In genomic region chr14:90406350-90406749, GRCm38 (mm10) we compare ENCODE assay signal across 20 mouse cellular contexts.
DNase-seq lines count a peak whose midpoint lies in the region; ATAC-seq and TF ChIP-seq lines count a peak whose summit lies in the region.
"Had no signal": no experiment of that assay in that cellular context is flagged by ENCODE, and none has a peak within 500 bp of the region (broad histone marks: within the 10 kb centered on the region; RNA-seq: fewer than 3 reads in every experiment).

No protein-coding gene starts in this region.

- H3K27me3 ChIP-seq in forebrain, embryonic 14.5 days (replicated peaks; ENCODE audit: control insufficient read depth, insufficient read depth, low read length) = no peaks in the 10 kb centered on the region
- no peaks in the 10 kb centered on the region for H3K27me3 ChIP-seq in forebrain, embryonic 13.5 days
- H3K27me3 ChIP-seq in midbrain, embryonic 14.5 days (ENCODE audit: control insufficient read depth, insufficient read depth, low read length) = no peaks in the 10 kb centered on the region
- no peaks in the 10 kb centered on the region for H3K27me3 ChIP-seq in midbrain, embryonic 11.5 days (ENCODE audit: control insufficient read depth, insufficient read depth, low read length)
- no peaks in the 10 kb centered on the region for H3K27me3 ChIP-seq in intestine, embryonic 15.5 days (replicated peaks)
- no peaks in the 10 kb centered on the region for H3K27me3 ChIP-seq in intestine, postnatal 0 days (replicated peaks; ENCODE audit: control insufficient read depth, insufficient read depth, low read length)
- H3K27me3 ChIP-seq in liver, embryonic 11.5 days (replicated peaks; ENCODE audit: control insufficient read depth, insufficient read depth, low read length) = no peaks in the 10 kb centered on the region
- H3K27me3 ChIP-seq: embryonic facial prominence, embryonic 12.5 days; forebrain, embryonic 15.5 days had no signal

- DNase-seq in forebrain, embryonic 14.5 days (ENCODE audit: low spot score) = peak; percentile 7
- DNase-seq in midbrain, embryonic 14.5 days = peak; percentile 38
- DNase-seq in midbrain, embryonic 11.5 days (ENCODE audit: low spot score, missing footprints) = no peak
- DNase-seq in liver, embryonic 11.5 days (ENCODE audit: low spot score) = no peak
- no peak for DNase-seq in gastrocnemius, postnatal 36 days
- DNase-seq: adrenal gland, adult 2 months; adrenal gland, postnatal 10 days; adrenal gland, postnatal 25 days; cerebellum, adult 11-12 months; cerebellum, adult 2 months; cerebellum, adult 9-10 months; cerebellum, postnatal 10 days; cerebellum, postnatal 25 days; forebrain, postnatal 0 days had no signal

- H3K36me3 ChIP-seq in forebrain, embryonic 14.5 days (ENCODE audit: control insufficient read depth, insufficient read depth, low read length) = no peaks in the 10 kb centered on the region
- H3K36me3 ChIP-seq in forebrain, embryonic 13.5 days (ENCODE audit: poor library complexity, severe bottlenecking) = no peaks in the 10 kb centered on the region
- no peaks in the 10 kb centered on the region for H3K36me3 ChIP-seq in midbrain, embryonic 14.5 days (ENCODE audit: control insufficient read depth, insufficient read depth, low read length)
- no peaks in the 10 kb centered on the region for H3K36me3 ChIP-seq in midbrain, embryonic 11.5 days (ENCODE audit: control insufficient read depth, insufficient read depth, low read length)
- H3K36me3 ChIP-seq in intestine, embryonic 15.5 days = no peaks in the 10 kb centered on the region
- no peaks in the 10 kb centered on the region for H3K36me3 ChIP-seq in intestine, postnatal 0 days (ENCODE audit: control insufficient read depth, insufficient read depth)
- no peaks in the 10 kb centered on the region for H3K36me3 ChIP-seq in liver, embryonic 11.5 days (ENCODE audit: control insufficient read depth, insufficient read depth, low read length)
- H3K36me3 ChIP-seq: embryonic facial prominence, embryonic 10.5 days; embryonic facial prominence, embryonic 12.5 days; forebrain, embryonic 15.5 days had no signal

- H3K4me3 ChIP-seq in forebrain, embryonic 14.5 days (ENCODE audit: low read depth, low read length) = no peak overlapping the region
- H3K4me3 ChIP-seq in forebrain, embryonic 13.5 days = no peak overlapping the region
- H3K4me3 ChIP-seq in midbrain, embryonic 14.5 days (replicated peaks; ENCODE audit: low read depth, low read length) = no peak overlapping the region
- no peak overlapping the region for H3K4me3 ChIP-seq in midbrain, embryonic 11.5 days (ENCODE audit: low read depth, low read length)
- H3K4me3 ChIP-seq in intestine, embryonic 15.5 days (replicated peaks) = no peak overlapping the region
- no peak overlapping the region for H3K4me3 ChIP-seq in intestine, postnatal 0 days (ENCODE audit: low read depth, low read length)
- H3K4me3 ChIP-seq in liver, embryonic 11.5 days (ENCODE audit: low read depth, low read length) = no peak overlapping the region
- H3K4me3 ChIP-seq: embryonic facial prominence, embryonic 10.5 days; embryonic facial prominence, embryonic 12.5 days; forebrain, embryonic 15.5 days had no signal

- H3K4me1 ChIP-seq in forebrain, embryonic 14.5 days (ENCODE audit: control insufficient read depth, insufficient read depth, low read length) = no peaks in the 10 kb centered on the region
- no peaks in the 10 kb centered on the region for H3K4me1 ChIP-seq in forebrain, embryonic 13.5 days
- H3K4me1 ChIP-seq in midbrain, embryonic 14.5 days (ENCODE audit: control insufficient read depth, insufficient read depth, low read length) = no peaks in the 10 kb centered on the region
- H3K4me1 ChIP-seq in midbrain, embryonic 11.5 days (ENCODE audit: control insufficient read depth, insufficient read depth, low read length) = no peaks in the 10 kb centered on the region
- no peaks in the 10 kb centered on the region for H3K4me1 ChIP-seq in intestine, embryonic 15.5 days (replicated peaks)
- H3K4me1 ChIP-seq in intestine, postnatal 0 days (replicated peaks; ENCODE audit: control insufficient read depth, insufficient read depth, low read length) = no peaks in the 10 kb centered on the region
- H3K4me1 ChIP-seq in liver, embryonic 11.5 days (replicated peaks; ENCODE audit: control insufficient read depth, insufficient read depth, low read length) = no peaks in the 10 kb centered on the region
- H3K4me1 ChIP-seq: embryonic facial prominence, embryonic 10.5 days; embryonic facial prominence, embryonic 12.5 days; forebrain, embryonic 15.5 days had no signal

- no peaks in the 10 kb centered on the region for H3K9me3 ChIP-seq in forebrain, embryonic 14.5 days (replicated peaks; ENCODE audit: control insufficient read depth, low read length)
- no peaks in the 10 kb centered on the region for H3K9me3 ChIP-seq in forebrain, embryonic 13.5 days (replicated peaks)
- H3K9me3 ChIP-seq in midbrain, embryonic 14.5 days (ENCODE audit: control insufficient read depth, low read length) = no peaks in the 10 kb centered on the region
- H3K9me3 ChIP-seq in midbrain, embryonic 11.5 days (ENCODE audit: control insufficient read depth, low read length) = no peaks in the 10 kb centered on the region
- no peaks in the 10 kb centered on the region for H3K9me3 ChIP-seq in intestine, embryonic 15.5 days
- H3K9me3 ChIP-seq in intestine, postnatal 0 days (ENCODE audit: control insufficient read depth) = no peaks in the 10 kb centered on the region
- H3K9me3 ChIP-seq in liver, embryonic 11.5 days (ENCODE audit: control insufficient read depth, low read length) = no peaks in the 10 kb centered on the region
- H3K9me3 ChIP-seq: embryonic facial prominence, embryonic 10.5 days; embryonic facial prominence, embryonic 12.5 days; forebrain, embryonic 15.5 days had no signal

- TF ChIP-seq CTCF in intestine, postnatal 0 days (IDR thresholded peaks at IDR 0.05; ENCODE audit: low read depth) = no peak

- no peak for ATAC-seq in forebrain, embryonic 14.5 days
- ATAC-seq in forebrain, embryonic 13.5 days = no peak
- no peak for ATAC-seq in midbrain, embryonic 14.5 days (ENCODE audit: low FRiP score, low TSS enrichment)
- ATAC-seq in midbrain, embryonic 11.5 days (ENCODE audit: low FRiP score) = no peak
- ATAC-seq in intestine, embryonic 15.5 days = peak; percentile 86
- peak; percentile 54; the same call in 1 of the 2 replicates for ATAC-seq in intestine, postnatal 0 days
- ATAC-seq in liver, embryonic 11.5 days (replicated peaks; ENCODE audit: low FRiP score) = no peak
- ATAC-seq: forebrain, embryonic 15.5 days; forebrain, postnatal 0 days had no signal

- no peak overlapping the region for H3K4me2 ChIP-seq in forebrain, embryonic 14.5 days (ENCODE audit: low read length)
- no peak overlapping the region for H3K4me2 ChIP-seq in forebrain, embryonic 13.5 days
- H3K4me2 ChIP-seq in midbrain, embryonic 14.5 days (ENCODE audit: low read length) = no peak overlapping the region
- no peak overlapping the region for H3K4me2 ChIP-seq in midbrain, embryonic 11.5 days
- H3K4me2 ChIP-seq in intestine, embryonic 15.5 days (replicated peaks) = no peak overlapping the region
- no peak overlapping the region for H3K4me2 ChIP-seq in intestine, postnatal 0 days (replicated peaks; ENCODE audit: low read depth)
- no peak overlapping the region for H3K4me2 ChIP-seq in liver, embryonic 11.5 days
- H3K4me2 ChIP-seq: embryonic facial prominence, embryonic 12.5 days; forebrain, embryonic 15.5 days had no signal

- 71% methylated on average over 2 of the region's 2 CpGs for WGBS in forebrain, embryonic 14.5 days
- WGBS in forebrain, embryonic 13.5 days = 68% methylated on average over 2 of the region's 2 CpGs
- 72% methylated on average over 2 of the region's 2 CpGs for WGBS in midbrain, embryonic 14.5 days
- WGBS in midbrain, embryonic 11.5 days = 85% methylated on average over 2 of the region's 2 CpGs
- whole genome bisulfite sequencing in intestine, embryonic 15.5 days = 60% methylated on average over 2 of the region's 2 CpGs
- 38% methylated on average over 2 of the region's 2 CpGs for WGBS in intestine, postnatal 0 days
- 78% methylated on average over 2 of the region's 2 CpGs for WGBS in liver, embryonic 11.5 days

- intact Hi-C loops in gastrocnemius, postnatal 36 days (cut with DNase I) = no loop called here

- no peak overlapping the region for H3K27ac ChIP-seq in forebrain, embryonic 14.5 days (ENCODE audit: low read depth, low read length)
- no peak overlapping the region for H3K27ac ChIP-seq in forebrain, embryonic 13.5 days
- H3K27ac ChIP-seq in midbrain, embryonic 14.5 days (replicated peaks; ENCODE audit: low read depth, low read length) = no peak overlapping the region
- no peak overlapping the region for H3K27ac ChIP-seq in midbrain, embryonic 11.5 days (ENCODE audit: low read depth, low read length)
- no peak overlapping the region for H3K27ac ChIP-seq in intestine, embryonic 15.5 days
- H3K27ac ChIP-seq in intestine, postnatal 0 days (ENCODE audit: low read depth, low read length) = no peak overlapping the region
- no peak overlapping the region for H3K27ac ChIP-seq in liver, embryonic 11.5 days (ENCODE audit: low read depth, low read length)
- H3K27ac ChIP-seq: embryonic facial prominence, embryonic 10.5 days; embryonic facial prominence, embryonic 12.5 days; forebrain, embryonic 15.5 days had no signal

- no peak overlapping the region for H3K9ac ChIP-seq in forebrain, embryonic 14.5 days (ENCODE audit: low read length)
- H3K9ac ChIP-seq in forebrain, embryonic 13.5 days = no peak overlapping the region
- H3K9ac ChIP-seq in midbrain, embryonic 14.5 days (replicated peaks; ENCODE audit: low read length) = no peak overlapping the region
- no peak overlapping the region for H3K9ac ChIP-seq in midbrain, embryonic 11.5 days (ENCODE audit: low read length)
- H3K9ac ChIP-seq in intestine, embryonic 15.5 days = no peak overlapping the region
- no peak overlapping the region for H3K9ac ChIP-seq in intestine, postnatal 0 days (ENCODE audit: low read depth, low read length)
- no peak overlapping the region for H3K9ac ChIP-seq in liver, embryonic 11.5 days (ENCODE audit: low read depth, low read length)
- H3K9ac ChIP-seq: embryonic facial prominence, embryonic 12.5 days; forebrain, embryonic 15.5 days; forebrain, postnatal 0 days had no signal

Comparison
In these comparisons a context has a peak if more than half of its experiments do, and no peak if none do; other contexts are left out.
1. DNase-seq: peak in forebrain, embryonic 14.5 days (single experiment) and midbrain, embryonic 14.5 days (single experiment); none in midbrain, embryonic 11.5 days (single experiment), liver, embryonic 11.5 days (single experiment) and gastrocnemius, postnatal 36 days (0 of 2).
2. ATAC-seq: peak in intestine, embryonic 15.5 days (single experiment) and intestine, postnatal 0 days (single experiment); none in forebrain, embryonic 14.5 days (single experiment), forebrain, embryonic 13.5 days (single experiment), midbrain, embryonic 14.5 days (single experiment), midbrain, embryonic 11.5 days (single experiment) and liver, embryonic 11.5 days (single experiment).